Mouse (Mus musculus) CH12.LX (cell line): ENCODE results near the gene Vil1. TPM values are rescaled to one million over a fixed set of nuclear protein-coding genes. Genes with fewer than 3 reads are reported as not detected.

Experiments used
- DNase-seq: peaks from one replicate; pipeline ENCODE4 v3.0.0-alpha.2; 2013; ENCODE audit errors: extremely low read depth
- H3K27ac ChIP-seq: 2 replicates; pipeline ENCODE4 v1.5.1; 2012; ENCODE audit warnings: low read depth, mild to moderate bottlenecking, control low read depth, moderate library complexity; ENCODE audit not compliant: insufficient read depth
- H3K27me3 ChIP-seq: replicated peaks from 2 replicates; pipeline ENCODE3; 2012; ENCODE audit warnings: inconsistent platforms
- H3K36me3 ChIP-seq, 2 experiments: replicated peaks in 1 of 2; 2 replicates each; pipeline versions ENCODE3 to v1.6.1; 2012; ENCODE audit warnings: inconsistent platforms in 1 of 2, low read length in 1 of 2, mild to moderate bottlenecking in 1 of 2, mixed read lengths in 1 of 2, moderate library complexity in 1 of 2; ENCODE audit not compliant: control insufficient read depth in 1 of 2, insufficient read depth in 1 of 2
- H3K4me1 ChIP-seq, 2 experiments: 2 replicates each; pipeline ENCODE4 v1.6.1; 2012; ENCODE audit warnings: inconsistent platforms in 1 of 2, moderate library complexity in 1 of 2; ENCODE audit not compliant: insufficient read depth in 2 of 2, control insufficient read depth in 1 of 2
- H3K4me2 ChIP-seq: 2 replicates; pipeline ENCODE4 v1.6.1; 2012; ENCODE audit warnings: low read depth, mild to moderate bottlenecking, control low read depth; ENCODE audit not compliant: poor library complexity, insufficient read depth, severe bottlenecking
- H3K4me3 ChIP-seq, 3 experiments: fragments of 150-350 bp in 1 of 3; sonication (generic) in 1 of 3; replicated peaks in 1 of 3; 2 replicates each; pipeline versions ENCODE3 to v1.5.1; 2011 to 2012; ENCODE audit warnings: low read depth in 2 of 3, low read length in 2 of 3, mild to moderate bottlenecking in 2 of 3, moderate library complexity in 2 of 3, control low read depth in 1 of 3, improper control_type of control experiment in 1 of 3, inconsistent platforms in 1 of 3, mixed read lengths in 1 of 3; ENCODE audit not compliant: poor library complexity in 1 of 3
- H3K79me2 ChIP-seq: replicated peaks from 2 replicates; pipeline ENCODE4 v1.6.1; 2012; ENCODE audit warnings: mild to moderate bottlenecking, moderate library complexity; ENCODE audit not compliant: control insufficient read depth, poor library complexity, insufficient read depth, severe bottlenecking; ENCODE audit errors: extremely low read depth
- H3K9ac ChIP-seq: 2 replicates; pipeline ENCODE4 v1.6.1; 2012; ENCODE audit warnings: low read depth, mild to moderate bottlenecking, control low read depth, moderate library complexity; ENCODE audit not compliant: insufficient read depth
- H3K9me3 ChIP-seq: replicated peaks from 2 replicates; pipeline ENCODE3; 2012; ENCODE audit warnings: low read length, inconsistent platforms, mixed read lengths
- BHLHE40 ChIP-seq: IDR thresholded peaks from 2 replicates; pipeline ENCODE4 v1.6.1; 2011; ENCODE audit warnings: mild to moderate bottlenecking, low read depth, low read length, improper control_type of control experiment
- CHD1 ChIP-seq: IDR thresholded peaks from 2 replicates; pipeline ENCODE4 v1.6.1; 2012; ENCODE audit warnings: low read depth, low read length, improper control_type of control experiment, inconsistent platforms
- CHD2 ChIP-seq: IDR thresholded peaks from 2 replicates; pipeline ENCODE4 v1.6.1; 2011; ENCODE audit warnings: low read length, improper control_type of control experiment
- CTCF ChIP-seq, 2 experiments: IDR thresholded peaks in 1 of 2; conservative IDR thresholded peaks in 1 of 2; 2 replicates each; pipeline ENCODE4 v1.5.1; 2011 to 2012; ENCODE audit warnings: low read depth in 2 of 2, low read length in 2 of 2, improper control_type of control experiment in 1 of 2, inconsistent platforms in 1 of 2, mild to moderate bottlenecking in 1 of 2, moderate library complexity in 1 of 2
- EP300 ChIP-seq: IDR thresholded peaks from 2 replicates; pipeline ENCODE4 v1.6.1; 2011; ENCODE audit warnings: low read length, improper control_type of control experiment
- ETS1 ChIP-seq: conservative IDR thresholded peaks from 2 replicates; pipeline ENCODE4 v1.6.1; 2012; ENCODE audit warnings: low read depth, mild to moderate bottlenecking, inconsistent platforms, low read length, improper control_type of control experiment, moderate library complexity
- GABPA ChIP-seq: IDR thresholded peaks from 2 replicates; pipeline ENCODE4 v1.6.1; 2012; ENCODE audit warnings: low read depth, low read length, improper control_type of control experiment, inconsistent platforms; ENCODE audit not compliant: insufficient replicate concordance
- HCFC1 ChIP-seq: IDR thresholded peaks from 2 replicates; pipeline ENCODE4 v1.6.1; 2012; ENCODE audit warnings: low read depth, mild to moderate bottlenecking, inconsistent platforms, low read length, improper control_type of control experiment
- JUN ChIP-seq: IDR thresholded peaks from 2 replicates; pipeline ENCODE4 v1.6.1; 2011; ENCODE audit warnings: low read depth, mild to moderate bottlenecking, low read length, improper control_type of control experiment, moderate library complexity; ENCODE audit not compliant: insufficient read depth
- KAT2A ChIP-seq: IDR thresholded peaks from 2 replicates; pipeline ENCODE4 v1.6.1; 2012; ENCODE audit warnings: low read length, improper control_type of control experiment, inconsistent platforms; ENCODE audit not compliant: insufficient replicate concordance
- MAZ ChIP-seq: IDR thresholded peaks from 2 replicates; pipeline ENCODE4 v1.6.1; 2012; ENCODE audit warnings: low read depth, mild to moderate bottlenecking, inconsistent platforms, low read length, improper control_type of control experiment, moderate library complexity
- MEF2A ChIP-seq: IDR thresholded peaks from 2 replicates; pipeline ENCODE4 v1.6.1; 2014; ENCODE audit warnings: low read depth, mild to moderate bottlenecking, inconsistent platforms, low read length, improper control_type of control experiment, borderline replicate concordance
- MXI1 ChIP-seq: IDR thresholded peaks from 2 replicates; pipeline ENCODE4 v1.6.1; 2011; ENCODE audit warnings: mild to moderate bottlenecking, low read depth, low read length, improper control_type of control experiment
- NELFE ChIP-seq: IDR thresholded peaks from 2 replicates; pipeline ENCODE4 v1.6.1; 2011; ENCODE audit warnings: low read depth, low read length, improper control_type of control experiment
- POLR2AphosphoS2 ChIP-seq: IDR thresholded peaks from 2 replicates; pipeline ENCODE4 v1.6.1; 2011; ENCODE audit warnings: low read depth, low read length, improper control_type of control experiment
- SIN3A ChIP-seq: IDR thresholded peaks from 2 replicates; pipeline ENCODE4 v1.6.1; 2012; ENCODE audit warnings: low read length, improper control_type of control experiment, inconsistent platforms
- SMC3 ChIP-seq: IDR thresholded peaks from 2 replicates; pipeline ENCODE4 v1.6.1; 2011; ENCODE audit warnings: low read depth, low read length, improper control_type of control experiment
- TCF12 ChIP-seq: IDR thresholded peaks from 2 replicates; pipeline ENCODE4 v1.6.1; 2014; ENCODE audit warnings: low read depth, mild to moderate bottlenecking, inconsistent platforms, low read length, improper control_type of control experiment
- ZC3H11A ChIP-seq: IDR thresholded peaks from 2 replicates; pipeline ENCODE4 v1.6.1; 2012; ENCODE audit warnings: low read depth, mild to moderate bottlenecking, inconsistent platforms, low read length, improper control_type of control experiment
- ZNF384 ChIP-seq: IDR thresholded peaks from 2 replicates; pipeline ENCODE4 v1.6.1; 2012; ENCODE audit warnings: low read depth, low read length, improper control_type of control experiment, inconsistent platforms
- dilution Hi-C: fragments of 300-500 bp; cut with MboI; formaldehyde crosslinking; loops from 2 replicates; pipeline ENCODE4 v1.14.3; 2020; ENCODE audit warnings: low sequenced_read_pairs; ENCODE audit not compliant: extremely low pct_unique_long_range_greater_than_20kb, extremely low pct_ligation_motif_present
- in situ Hi-C: fragments of 300-500 bp; cut with MboI; formaldehyde crosslinking; loops from 3 replicates; pipeline ENCODE4 v1.14.3; 2019; ENCODE audit warnings: low sequenced_read_pairs, low pct_ligation_motif_present, low pct_unique_long_range_greater_than_20kb, mixed read lengths
- polyA plus RNA-seq: library from polyadenylated mRNA; unstranded; fragments of >175 nt; gene quantifications from 2 replicates; pipeline ENCODE4 v1.2.1, GENCODE M21; 2012; ENCODE audit warnings: low read depth; ENCODE audit not compliant: insufficient read length
- total RNA-seq, 2 experiments: library from RNA; depleted of rRNA; stranded (reverse); fragments of 300-350 nt in 1 of 2; fragments of >200 nt in 1 of 2; gene quantifications; 2 replicates each; pipeline ENCODE4 v1.2.3; 2012 to 2014

Gene Vil1
- total and polyA plus RNA-seq, 3 experiments: 0.08 to 0.10 TPM; not detected in 1

- TF ChIP-seq JUN (0 out of 2 replicates have a peak, but pooled peaks have one; percentile 3), SIN3A (peak; percentile 79), HCFC1 (0 out of 2 replicates have a peak, but pooled peaks have one; percentile 44), ETS1 (peak; percentile 92), SMC3 (no peak; the same call in 1 of the 2 replicates), ZC3H11A (no peak), EP300 (peak; percentile 79), KAT2A (no peak), MXI1 (peak; percentile 52; the same call in 1 of the 2 replicates), NELFE (peak; percentile 51; the same call in 1 of the 2 replicates), MEF2A (0 out of 2 replicates have a peak, but pooled peaks have one; percentile 50)
These were observed 30.1 kb upstream of the Vil1 start (continued) for GRCm38 (mm10) chr1:74379058-74379504.

GRCm38 (mm10) chr1:74380484-74380883 is 28.7 kb upstream of the Vil1 start:
- no peaks in the 10 kb centered on the region for H3K9me3 ChIP-seq
- H3K9ac ChIP-seq: no peak overlapping the region
- H3K27ac ChIP-seq: peak overlapping the region; percentile 87
- H3K36me3 ChIP-seq: peaks cover 0 to 20% of the 10 kb centered on the region in 2 experiments
- H3K4me2 ChIP-seq: no peak overlapping the region
- H3K27me3 ChIP-seq: no peaks in the 10 kb centered on the region
- dilution Hi-C loops: no loop called here
- no peaks in the 10 kb centered on the region for H3K79me2 ChIP-seq
- in situ Hi-C loops: no loop called here
- peaks cover 59 to 90% of the 10 kb centered on the region in 2 experiments for H3K4me1 ChIP-seq
- H3K4me3 ChIP-seq: no peak overlapping the region
- TF ChIP-seq HCFC1 (no peak), ZNF384 (0 out of 2 replicates have a peak, but pooled peaks have one; percentile 34), POLR2AphosphoS2 (no peak), CTCF (conservative IDR thresholded peaks at IDR 0.05 in 1 of 2, IDR thresholded peaks at IDR 0.05 in 1 of 2; ENCODE audit: low read depth in 2 of 2, low read length in 2 of 2) (no peak), BHLHE40 (no peak), GABPA (no peak), CHD2 (peak; percentile 44; the same call in 1 of the 2 replicates), ETS1 (0 out of 2 replicates have a peak, but pooled peaks have one; percentile 1), TCF12 (no peak), ZC3H11A (no peak), CHD1 (0 out of 2 replicates have a peak, but pooled peaks have one; percentile 58), MAZ (peak; percentile 66; the same call in 1 of the 2 replicates)
- DNase-seq: no peak
